3 mouse cellular contexts compared by ENCODE assay signal in genomic region chr15:6626123-6626522, GRCm38 (mm10).
"Had no signal": no experiment of that assay in that cellular context is flagged by ENCODE, and none has a peak within 500 bp of the region (broad histone marks: within the 10 kb centered on the region; RNA-seq: fewer than 3 reads in every experiment).

No protein-coding gene starts in this region.

- H3K27ac ChIP-seq: limb, embryonic 12.5 days; liver, embryonic 13.5 days; midbrain, embryonic 10.5 days had no signal

- H3K9me3 ChIP-seq: limb, embryonic 12.5 days; liver, embryonic 13.5 days; midbrain, embryonic 10.5 days had no signal

- DNase-seq: liver, embryonic 13.5 days had no signal

- H3K27me3 ChIP-seq: liver, embryonic 13.5 days had no signal

- H3K4me3 ChIP-seq: limb, embryonic 12.5 days had no signal

- H3K36me3 ChIP-seq: limb, embryonic 12.5 days; liver, embryonic 13.5 days; midbrain, embryonic 10.5 days had no signal

- H3K9ac ChIP-seq: limb, embryonic 12.5 days; liver, embryonic 13.5 days had no signal
